Mouse (Mus musculus) lung, adult 2 months (tissue): ENCODE measurements around the gene Arap1.

Experiments used
- CTCF ChIP-seq: fragments of 200-500 bp; IDR thresholded peaks from 2 replicates; pipeline ENCODE4 v1.5.1; 2011; ENCODE audit warnings: mild to moderate bottlenecking, low read length, control low read depth; ENCODE audit not compliant: insufficient read depth
- POLR2A ChIP-seq: fragments of 200-500 bp; IDR thresholded peaks from 2 replicates; pipeline ENCODE4 v1.6.1; 2011; ENCODE audit warnings: low read depth, mild to moderate bottlenecking, control low read depth, low read length, borderline replicate concordance; ENCODE audit errors: extremely low read depth

DNA sequence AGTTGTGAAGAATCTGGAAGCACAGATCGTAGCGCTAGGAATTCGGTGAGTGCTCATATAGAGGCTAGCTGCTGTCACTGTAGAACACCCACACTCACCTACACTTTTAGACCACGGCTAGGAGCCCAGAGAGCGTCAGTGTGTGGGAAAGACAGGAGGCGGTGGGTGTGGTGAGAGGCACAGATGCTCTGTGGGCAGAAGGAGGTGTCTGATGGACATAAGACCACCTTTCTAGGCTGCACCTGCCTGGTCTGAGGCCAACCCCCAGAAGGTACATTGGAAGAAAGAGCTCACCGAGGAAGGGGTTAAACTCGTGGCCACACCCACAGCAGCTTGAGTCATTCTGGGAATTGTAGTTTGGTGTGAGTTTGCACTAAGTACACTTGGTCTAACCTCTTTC is 78.8 kb downstream of the Arap1 start:
- no peak for TF ChIP-seq POLR2A
- TF ChIP-seq CTCF = no peak
